Mouse (Mus musculus): ENCODE data around the gene Fam53b.

The Fam53b gene

DNA sequence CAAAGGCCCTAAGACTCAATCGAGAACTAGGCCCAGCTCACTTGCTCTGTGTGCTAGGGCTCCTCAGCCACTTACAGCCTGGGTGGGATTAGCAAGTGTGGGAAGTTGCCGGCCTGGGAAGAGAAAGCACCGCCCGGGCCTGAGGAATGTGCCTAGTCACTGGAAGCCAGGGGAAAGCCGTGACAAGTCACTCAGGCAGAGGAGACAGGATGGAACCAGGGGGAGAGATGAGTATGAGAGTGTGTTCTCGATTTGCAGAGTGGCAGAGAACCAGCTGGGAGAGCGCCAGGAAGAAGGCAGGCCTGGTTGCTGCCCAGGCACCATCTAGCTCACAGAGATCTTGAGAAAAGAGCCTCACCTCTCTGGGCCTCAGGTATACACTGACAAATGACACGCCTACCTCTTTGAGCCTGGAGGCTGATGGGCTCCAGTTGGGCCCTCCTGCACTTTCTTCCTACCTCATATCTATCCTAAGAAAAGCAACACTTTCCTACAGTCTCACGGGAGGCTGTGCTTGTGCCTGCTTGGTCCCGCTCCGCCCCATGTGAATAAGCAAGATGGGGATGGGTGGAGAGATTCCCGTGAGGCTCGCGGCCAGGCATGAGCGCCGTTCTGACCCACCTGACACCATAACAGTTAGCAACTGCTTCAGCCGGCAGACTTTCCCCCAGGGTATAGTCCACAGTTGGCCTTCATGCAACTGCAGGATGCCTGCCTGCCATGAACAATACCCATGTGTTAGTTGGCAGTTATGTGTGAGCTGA, 77.4 kb downstream of the Fam53b start:
- DNase-seq (ENCODE audit: low read depth, low spot score): no peak

DNA sequence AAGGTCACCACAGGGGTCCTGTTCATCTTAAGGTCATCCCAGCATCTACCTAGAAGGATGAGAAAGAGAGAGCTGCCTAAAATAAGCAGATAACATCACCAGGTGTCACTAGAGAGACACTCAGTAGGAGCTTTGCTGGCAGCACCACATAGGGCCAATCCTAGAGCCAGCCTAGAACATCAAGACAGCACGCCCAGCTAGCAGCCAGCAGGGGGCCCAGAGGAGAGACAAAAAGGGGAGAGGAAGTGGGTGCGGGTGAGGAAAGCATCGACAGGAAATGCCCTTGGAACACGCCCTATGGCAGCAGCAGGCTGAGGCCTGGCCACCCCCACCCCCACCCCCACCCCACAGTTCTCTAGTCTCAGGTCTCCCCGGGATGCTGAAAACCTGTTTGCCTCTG, 78.5 kb downstream of the Fam53b start:
- no peak for DNase-seq (ENCODE audit: low read depth, low spot score)

DNA sequence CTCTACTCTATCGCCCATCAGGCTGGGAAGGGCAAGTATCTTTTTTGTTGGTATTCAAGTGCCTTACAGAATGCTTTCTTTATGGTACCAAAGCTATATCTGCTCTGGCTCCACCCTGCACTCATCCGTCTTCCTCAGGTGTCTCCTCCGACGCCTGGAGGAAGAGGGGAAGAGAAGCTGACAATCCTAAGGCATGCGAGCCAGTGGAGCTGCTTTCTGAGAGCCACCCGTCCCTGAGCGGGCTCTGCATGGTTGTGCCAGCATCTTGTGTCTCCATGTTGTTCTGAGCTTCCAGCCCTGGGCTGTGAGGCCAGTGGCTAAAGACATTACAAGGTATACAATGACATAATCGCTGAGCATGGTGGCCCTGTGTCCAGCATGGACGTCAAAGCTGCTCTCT, 79.5 kb downstream of the Fam53b start:
- DNase-seq (ENCODE audit: low read depth, low spot score): no peak

DNA sequence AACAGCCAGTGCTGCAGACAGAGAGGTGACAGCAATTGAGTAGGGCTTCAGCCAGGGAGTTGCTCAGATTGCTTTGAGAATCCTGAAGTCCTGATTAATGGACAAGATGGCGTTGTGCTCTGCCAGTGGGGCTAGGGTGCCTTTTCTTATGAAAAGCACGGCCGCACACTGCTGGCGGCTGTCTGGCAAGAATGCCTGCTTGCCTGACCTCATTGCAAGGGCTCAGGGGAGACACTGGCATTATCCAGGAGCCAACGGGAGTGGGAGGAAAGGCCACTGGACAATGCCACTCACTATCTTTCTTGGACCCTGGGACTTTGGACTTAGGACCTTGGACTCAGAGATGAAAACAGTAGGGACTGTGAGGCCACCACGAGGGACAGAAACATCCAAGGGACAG, 80.2 kb downstream of the Fam53b start:
- no peak for DNase-seq (ENCODE audit: low read depth, low spot score)

DNA sequence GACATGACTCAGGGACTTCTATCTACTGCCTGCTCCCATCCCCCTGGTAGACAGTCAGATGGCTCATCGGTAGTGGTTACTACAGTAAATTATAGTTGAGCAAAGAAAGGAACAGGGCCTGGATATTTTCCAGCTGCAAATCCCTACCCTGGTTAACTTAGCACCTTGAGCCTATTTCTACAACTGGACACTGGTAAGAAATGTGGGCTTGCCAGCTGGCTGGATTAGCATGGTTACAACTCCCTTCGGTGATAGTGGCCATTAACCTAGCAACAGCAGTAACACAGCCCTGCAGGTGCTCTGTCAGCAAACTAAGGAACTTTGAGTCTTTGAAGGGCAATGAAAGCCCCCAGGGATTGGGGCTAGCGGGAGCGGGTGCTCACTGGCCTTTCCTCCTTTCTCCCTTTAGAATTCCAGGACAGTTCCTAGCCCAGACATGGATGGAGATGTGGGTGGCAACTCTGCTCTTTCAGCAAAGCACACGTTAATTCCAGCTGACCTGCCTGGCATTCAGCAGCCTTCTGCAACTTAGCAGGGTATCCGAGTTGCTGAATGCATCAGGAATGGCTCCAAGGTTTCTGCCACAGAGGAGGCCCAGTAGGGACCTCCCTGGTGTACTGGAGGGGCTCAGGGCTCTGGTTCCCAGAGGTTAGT, 81.4 kb downstream of the Fam53b start:
- DNase-seq (ENCODE audit: low read depth, low spot score): no peak

DNA sequence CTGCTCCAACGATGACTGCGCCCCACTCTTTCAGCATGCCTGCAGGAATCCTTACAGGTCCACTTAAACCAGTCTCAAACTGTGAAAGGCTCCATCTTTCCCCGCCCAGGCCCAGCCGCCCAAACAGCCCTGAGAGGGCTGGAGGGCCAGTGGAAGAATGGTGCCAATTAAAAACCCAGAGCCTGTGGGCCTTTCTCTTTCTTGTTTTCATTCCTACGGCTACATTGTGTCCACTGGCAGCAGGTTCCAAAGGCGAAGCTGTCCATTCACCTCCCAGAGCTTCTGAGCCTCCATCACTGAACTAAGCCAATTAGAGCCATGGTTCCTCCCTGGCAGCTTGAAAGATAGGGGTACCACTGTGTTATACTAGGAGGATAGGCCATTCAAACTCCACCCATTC, 82.1 kb downstream of the Fam53b start:
- no peak for DNase-seq (ENCODE audit: low read depth, low spot score)

DNA sequence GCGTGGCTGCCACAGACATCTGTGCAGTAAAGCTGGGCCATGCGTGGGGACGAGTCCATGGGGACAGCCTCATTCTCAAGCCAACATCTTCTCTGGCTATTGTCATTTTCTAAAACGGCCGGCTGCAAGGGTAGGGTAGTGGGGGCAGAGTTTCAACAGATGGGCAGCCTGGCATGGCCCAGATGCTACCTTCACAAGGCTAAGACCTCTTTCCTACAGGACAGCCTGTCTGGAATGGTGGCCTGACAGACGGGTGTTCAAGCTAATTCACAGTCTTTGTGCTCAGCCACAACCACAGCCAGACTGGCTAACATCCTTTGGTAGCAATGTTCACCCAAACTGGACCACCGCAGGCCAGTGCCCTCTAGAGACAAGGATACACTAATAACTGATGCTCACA, 83.2 kb downstream of the Fam53b start:
- no peak for DNase-seq (ENCODE audit: low read depth, low spot score)

DNA sequence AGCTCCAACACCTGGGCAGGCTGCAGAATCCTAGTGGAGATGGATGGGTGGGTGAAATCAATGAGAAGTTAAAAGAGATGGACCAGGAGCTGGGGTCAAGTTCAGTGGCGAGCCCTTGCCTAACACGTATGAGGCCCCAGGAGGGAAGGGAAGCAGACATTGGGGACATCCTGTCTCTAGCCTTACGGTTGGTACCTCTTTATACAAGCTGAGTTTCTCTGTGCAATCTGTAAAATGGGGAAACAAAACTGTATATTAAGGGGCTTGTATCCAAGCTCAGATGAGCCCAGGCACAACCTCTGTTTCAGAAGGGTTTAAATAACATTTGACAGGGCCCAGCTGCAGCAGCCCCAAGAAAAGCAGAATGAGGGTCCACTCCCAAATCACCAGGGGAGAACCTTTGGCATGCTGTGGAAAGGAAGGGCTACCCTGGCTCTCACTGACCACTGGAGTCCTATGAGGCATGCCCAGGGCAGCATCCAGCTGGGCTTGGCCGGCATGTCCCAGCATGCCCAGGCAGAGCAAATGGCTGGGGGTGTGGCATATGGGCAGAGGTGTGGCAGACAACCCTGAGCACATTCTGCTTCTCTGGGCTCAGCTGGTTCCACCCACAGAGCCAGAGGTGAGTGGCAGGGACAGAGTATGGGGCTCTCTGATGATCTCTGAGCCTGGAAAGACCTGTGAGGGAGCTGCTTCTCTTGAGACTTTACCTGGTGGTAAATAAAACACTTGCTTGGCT, 84.4 kb downstream of the Fam53b start:
- DNase-seq (ENCODE audit: low read depth, low spot score): no peak

DNA sequence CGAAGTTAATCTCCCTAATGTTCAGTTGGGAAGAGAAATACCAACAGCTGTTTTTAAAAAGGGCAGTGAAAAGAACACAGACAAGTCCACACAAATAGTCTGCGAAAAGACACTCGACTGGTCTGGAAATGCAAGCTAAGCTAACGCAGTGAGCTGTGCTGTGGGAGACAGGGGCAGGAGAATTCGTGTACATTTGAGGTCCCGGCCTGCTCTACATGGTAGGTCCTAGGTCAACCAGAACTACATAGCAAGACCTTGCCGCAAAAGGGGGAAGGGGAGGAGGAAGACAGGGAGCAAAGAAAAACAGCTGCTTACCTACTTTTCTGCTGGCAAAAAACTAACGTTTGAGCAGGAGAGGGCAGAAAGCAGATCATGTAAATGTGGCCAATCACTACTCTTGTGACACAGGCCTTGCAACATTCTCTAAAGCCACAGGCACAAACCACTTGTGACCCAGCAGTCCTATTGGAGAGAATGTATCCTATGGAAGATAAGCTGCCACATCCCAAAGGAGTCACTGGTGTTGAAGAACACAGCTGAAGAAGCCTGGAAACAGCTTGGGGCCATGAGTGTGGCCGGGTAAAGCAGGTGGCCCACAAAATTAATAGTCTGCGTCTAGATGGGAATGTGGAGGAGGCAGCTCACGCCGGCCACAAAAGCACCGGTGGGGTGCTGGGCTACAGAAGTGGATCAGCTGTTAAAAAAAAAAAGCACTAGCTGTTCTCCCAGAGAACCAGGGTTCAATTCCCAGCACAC, 87.4 kb downstream of the Fam53b start:
- DNase-seq (ENCODE audit: low read depth, low spot score): no peak

DNA sequence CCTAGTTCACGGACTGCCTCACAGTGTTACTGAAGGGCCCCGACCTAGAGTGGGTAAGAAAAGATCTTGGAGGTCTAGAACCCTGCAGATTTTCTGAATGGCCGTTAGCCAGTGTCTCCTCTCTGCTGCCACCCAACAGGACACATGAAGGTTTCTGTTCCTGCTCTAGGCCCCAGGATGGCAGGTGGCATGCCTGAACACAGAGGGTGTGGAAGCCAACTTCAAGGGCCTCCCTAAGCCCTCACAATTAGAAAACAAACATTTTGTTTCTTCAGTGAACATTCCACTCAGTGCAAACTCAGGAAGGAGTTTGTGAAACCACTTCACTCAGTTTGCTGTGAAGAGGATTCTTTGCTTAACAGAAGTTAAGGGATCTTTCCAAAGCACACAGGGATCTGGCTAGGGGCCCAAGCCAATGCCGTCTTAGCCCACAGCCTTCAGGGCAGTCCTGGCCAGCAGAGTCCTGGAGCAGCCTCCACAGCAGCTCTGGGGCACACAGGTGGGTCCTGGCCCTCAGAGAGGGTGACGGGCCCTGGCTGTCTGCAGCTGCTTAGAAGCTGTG, 89.1 kb downstream of the Fam53b start:
- no peak for DNase-seq (ENCODE audit: low read depth, low spot score)

DNA sequence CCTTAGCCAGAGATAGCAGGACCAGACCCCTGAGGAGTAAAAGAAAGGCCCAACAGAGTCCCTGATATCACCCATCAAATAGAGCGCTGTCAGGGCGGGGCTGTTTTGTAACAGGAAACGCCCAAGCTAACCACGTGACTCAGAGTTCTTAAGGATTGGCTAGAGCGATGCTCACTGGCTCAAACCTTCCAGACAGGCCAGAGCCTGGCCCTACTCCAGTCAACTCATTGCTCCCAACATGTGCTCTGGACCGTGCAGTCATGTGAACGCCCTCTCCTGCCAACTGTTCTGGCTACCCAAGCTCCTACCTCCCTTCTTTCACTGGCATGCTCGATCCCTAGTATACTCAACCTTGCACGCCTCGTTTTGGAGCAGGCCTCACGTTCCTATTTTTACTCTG, 89.8 kb downstream of the Fam53b start:
- no peak for DNase-seq (ENCODE audit: low read depth, low spot score)

DNA sequence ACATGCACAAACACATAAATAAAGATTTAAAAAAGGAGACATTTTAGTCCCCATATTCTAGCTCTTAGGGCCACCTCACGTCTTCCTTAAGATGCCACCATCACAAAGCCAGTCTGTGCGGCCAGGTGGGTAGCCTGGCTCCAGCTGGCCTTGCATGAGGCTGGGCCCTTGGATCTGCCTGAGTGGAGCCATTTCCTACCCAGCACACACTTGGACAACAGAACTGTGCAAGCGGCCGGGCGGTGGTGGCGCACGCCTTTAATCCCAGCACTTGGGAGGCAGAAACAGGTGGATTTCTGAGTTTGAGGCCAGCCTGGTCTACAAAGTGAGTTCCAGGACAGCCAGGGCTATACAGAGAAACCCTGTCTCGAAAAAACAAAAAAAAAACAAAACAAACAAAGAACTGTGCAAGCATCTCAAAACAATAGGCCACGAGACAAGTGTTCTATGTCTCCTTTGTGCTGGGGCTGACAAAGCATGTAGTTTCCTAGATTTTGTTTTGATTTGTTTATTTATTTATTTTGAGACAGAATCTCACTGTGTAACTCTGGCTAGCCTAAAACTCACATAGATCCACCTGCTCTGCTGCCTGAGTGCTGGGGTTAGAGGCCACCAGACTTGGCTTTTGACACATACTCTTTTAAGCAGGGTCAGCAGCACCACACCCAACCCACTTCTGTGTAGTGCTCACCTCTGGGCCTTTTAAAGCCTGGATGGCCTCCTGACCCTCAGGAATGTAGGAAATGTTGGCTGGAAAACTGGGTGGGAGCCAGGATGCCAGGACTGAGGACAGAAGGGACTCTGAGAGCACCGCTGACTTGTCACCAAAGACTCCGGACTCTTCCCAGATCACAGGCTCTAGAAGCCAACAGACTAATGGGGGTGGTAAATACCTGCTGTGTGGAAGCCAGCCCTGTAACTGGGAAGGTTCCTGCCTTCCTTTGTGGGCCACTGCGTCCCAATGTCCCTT, 91.0 kb downstream of the Fam53b start:
- DNase-seq (ENCODE audit: low read depth, low spot score): no peak

DNA sequence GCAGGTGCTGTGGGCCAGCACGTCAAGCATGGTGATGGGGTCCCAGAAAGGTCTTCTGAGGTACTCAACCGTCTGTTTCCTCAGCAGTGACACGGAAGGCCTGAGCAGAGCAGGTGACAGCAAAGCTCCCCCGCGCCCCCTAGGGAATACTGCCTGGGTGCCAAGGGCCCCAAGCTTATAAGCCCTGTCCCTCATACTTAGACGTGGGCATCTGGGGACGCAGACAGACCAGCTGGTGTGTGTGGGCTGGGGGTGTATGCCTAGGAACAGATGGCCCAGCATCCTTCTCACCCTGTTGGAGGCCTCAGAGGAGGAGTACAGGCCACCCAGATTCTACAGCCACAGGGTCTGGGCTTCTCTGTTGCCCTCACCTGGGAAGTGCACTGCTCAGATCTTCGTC, 93.1 kb downstream of the Fam53b start:
- no peak for DNase-seq (ENCODE audit: low read depth, low spot score)

DNA sequence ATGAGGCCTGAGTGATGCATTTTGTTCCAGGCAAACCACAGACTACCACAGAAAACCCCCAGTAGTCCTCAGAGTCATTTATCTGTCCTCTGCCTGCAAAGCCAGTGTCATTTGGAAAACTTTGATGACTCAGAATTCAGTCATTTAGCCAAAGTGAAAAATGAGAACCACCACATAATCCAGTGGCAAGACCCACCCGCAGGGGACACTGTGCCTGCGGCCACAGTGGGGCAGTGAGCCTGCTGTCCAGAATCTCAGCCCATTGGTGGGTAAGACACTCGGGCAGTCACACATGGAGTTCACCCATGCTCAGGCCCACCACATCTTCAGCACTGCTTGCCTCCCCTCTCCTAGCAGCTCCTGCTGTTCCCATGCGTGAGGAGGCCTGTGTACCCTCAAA, 94.1 kb downstream of the Fam53b start:
- no peak for DNase-seq (ENCODE audit: low read depth, low spot score)

DNA sequence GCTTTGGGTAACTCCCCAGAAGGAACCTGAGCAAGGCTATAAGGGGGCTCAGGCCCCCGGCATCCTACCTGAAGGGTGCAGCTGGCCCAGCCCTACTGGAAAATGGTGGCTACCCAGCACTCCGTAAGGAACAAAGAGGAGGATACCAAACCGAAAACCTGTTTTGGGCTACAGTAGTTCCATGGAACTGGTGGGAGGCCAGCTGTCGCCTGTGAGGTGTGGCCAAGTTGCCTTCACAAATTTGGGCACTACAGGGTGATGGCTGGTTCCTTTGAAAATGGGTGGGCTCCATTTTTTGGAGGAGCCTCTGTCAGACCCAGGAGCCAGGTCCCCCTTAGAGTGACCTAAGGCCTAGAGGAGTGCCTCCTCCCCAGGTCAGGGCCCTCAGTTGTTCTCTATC, 98.4 kb downstream of the Fam53b start:
- no peak for DNase-seq (ENCODE audit: low read depth, low spot score)

DNA sequence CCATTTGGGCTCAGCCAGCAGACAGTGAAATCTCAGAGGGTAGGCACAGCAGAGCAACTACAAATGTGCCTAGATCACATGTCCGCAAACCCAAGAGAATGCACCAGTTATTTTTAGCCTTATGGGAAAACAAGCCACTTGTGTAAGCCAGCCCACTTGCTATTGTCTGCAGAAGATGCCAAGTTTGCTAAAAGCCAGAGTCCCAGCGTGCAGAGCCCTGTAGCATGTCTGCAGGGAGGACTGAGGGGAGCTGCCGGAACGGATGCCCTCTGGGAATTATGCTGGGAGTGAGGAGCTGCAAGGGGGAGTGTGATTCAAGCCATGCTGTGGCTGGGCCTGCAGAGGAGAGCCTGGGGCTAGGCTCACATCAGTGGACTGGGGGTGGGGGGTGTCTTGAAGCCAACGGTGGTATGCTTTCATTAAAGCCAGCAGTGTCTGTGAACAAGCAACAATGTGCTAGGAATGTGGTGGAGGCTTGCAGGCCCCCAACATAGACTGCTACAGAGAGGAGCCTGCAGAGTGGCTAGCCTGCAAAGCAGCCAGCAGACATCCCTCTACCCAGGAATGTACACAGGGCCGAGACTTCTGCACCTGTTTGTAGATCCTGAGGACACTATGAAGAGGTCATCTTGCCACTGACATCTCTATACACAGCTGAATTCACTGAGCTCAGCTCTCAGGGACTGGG, 99.3 kb downstream of the Fam53b start:
- no peak for DNase-seq (ENCODE audit: low read depth, low spot score)

DNA sequence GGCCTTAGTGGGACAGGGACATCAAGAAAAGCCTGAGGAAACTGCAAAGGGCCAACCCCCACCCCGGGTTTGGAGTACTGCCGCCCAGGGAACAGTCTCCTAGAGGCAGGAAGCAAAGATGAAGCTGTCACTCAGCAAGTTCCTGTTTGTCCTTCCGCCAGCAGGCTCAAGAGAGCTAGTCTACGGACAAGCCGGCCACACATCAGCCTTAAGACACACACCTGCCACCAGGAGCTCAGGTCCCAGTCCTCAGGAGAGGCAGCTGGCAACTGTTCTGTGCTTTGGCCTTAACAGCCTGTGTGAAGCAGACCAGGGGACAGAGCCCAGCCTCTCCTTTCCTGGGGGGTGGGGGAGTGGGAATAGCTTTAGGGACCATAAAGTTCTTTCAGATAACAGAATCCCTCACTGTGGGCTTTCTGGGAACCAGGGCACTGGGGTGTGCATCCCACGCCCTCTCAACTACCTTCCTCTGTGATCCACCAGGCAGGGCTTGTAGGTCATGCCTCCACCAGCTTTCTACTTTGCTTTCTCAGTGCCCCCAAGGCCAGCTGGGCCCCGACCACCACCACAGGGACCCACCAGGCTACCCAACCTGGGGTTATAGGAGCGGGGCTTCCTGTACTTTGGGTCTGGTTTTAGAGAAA, 100.1 kb downstream of the Fam53b start:
- no peak for DNase-seq (ENCODE audit: low read depth, low spot score)

DNA sequence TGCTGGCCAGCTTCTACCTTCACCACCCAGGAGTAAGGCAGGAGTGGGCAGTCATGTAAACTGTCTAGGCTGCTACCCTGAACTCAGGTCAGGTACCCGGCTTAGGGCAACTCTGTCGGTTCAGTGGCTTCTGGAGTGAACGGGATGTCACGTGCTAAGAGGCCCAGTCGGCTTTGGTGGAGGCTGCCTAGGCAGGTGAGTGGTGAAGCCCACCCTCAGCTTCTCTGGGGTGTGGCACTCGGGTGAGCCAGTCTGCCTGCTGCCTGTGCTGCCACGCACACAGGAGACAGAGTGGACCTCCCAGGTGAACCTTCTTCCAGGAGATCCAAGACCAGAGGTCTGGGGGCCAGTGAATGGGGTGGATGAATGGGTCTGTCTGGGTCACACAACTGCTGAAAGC, 100.7 kb downstream of the Fam53b start:
- no peak for DNase-seq (ENCODE audit: low read depth, low spot score)

DNA sequence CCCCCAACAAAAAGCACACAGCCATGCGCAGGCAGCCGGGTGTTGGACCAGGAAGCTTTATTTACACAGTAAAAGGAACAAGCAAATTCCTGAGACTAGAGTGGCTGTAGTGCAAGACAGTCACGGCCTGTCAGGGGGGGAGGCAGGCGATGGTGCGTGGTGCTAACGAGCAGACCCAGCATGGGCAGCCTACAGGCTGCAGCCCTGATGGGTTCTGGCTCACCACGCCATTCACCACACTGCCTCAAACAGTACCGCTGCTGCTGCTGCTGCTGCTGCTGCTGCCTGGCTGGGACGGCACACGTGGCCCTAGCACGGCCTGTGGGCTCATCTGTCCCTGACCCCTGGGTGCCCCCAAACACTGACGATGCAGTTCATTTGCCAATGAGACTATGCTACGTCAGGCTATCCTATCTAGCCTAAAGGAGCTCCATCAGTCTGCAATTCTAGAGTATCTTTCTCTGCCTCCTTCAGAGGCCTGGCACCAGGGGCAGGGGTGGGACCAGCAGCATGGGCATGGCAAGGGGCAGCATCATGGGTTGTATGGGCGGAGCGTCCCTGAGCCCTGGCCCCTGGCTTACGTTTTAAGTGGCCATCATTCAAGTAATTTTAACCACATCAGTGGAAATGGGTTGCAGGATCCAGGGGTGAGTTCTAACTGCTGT, 101.5 kb downstream of the Fam53b start:
- DNase-seq (ENCODE audit: low read depth, low spot score): no peak

All from brain, embryonic 18.5 days (tissue).